Mouse (Mus musculus) left cerebral cortex, adult 8-10 months (tissue): ENCODE results near the gene Ms4a2. TPM values are rescaled to one million over a fixed set of nuclear protein-coding genes. Genes with fewer than 3 reads are reported as not detected.

Experiments
- DNase-seq, 2 experiments: peaks; one replicate each; pipeline ENCODE4 v3.0.0; 2022; ENCODE audit warnings: low spot score in 2 of 2
- total RNA-seq, 4 experiments: library from RNA; stranded (reverse); gene quantifications; 2 replicates each; pipeline ENCODE4 v1.2.4; 2022

Gene Ms4a2
- total RNA-seq, 4 experiments from 2014 or later = 0.40 TPM; not detected in 3

- DNase-seq = no peak
These were observed 33.5 kb downstream of the Ms4a2 start for GRCm38 (mm10) chr19:11589891-11590449.

- DNase-seq = no peak
These were observed 34.3 kb downstream of the Ms4a2 start for GRCm38 (mm10) chr19:11589205-11589604.

- no peak for DNase-seq
These were observed 48.6 kb downstream of the Ms4a2 start for GRCm38 (mm10) chr19:11574965-11575364.

Other genes with a start within 250 kb of the Ms4a2 start
- gene Ms4a4a, start 248.2 kb downstream of the Ms4a2 start, total RNA-seq = 1 to 10 TPM in 1 of 4 experiments, under 1 TPM in 1, not detected in 2; 0.68 to 1.6 TPM
- under 1 TPM in 1 of 4 experiments, not detected in 3; 0.53 TPM for gene Ms4a4c, start 218.9 kb downstream of the Ms4a2 start, total RNA-seq
- gene Ms4a4b, start 180.2 kb downstream of the Ms4a2 start, total RNA-seq = 1 to 10 TPM in 1 of 4 experiments, not detected in 3; 1.4 TPM
- 1 to 10 TPM in 3 of 4 experiments, under 1 TPM in 1; 0.78 to 2.2 (median 1.3) TPM for gene Ms4a6c, start 154.4 kb downstream of the Ms4a2 start, total RNA-seq
- 1 to 10 TPM in 1 of 4 experiments, under 1 TPM in 3; 0.28 to 1.3 (median 0.65) TPM for gene Gm8369, start 137.8 kb downstream of the Ms4a2 start, total RNA-seq
- gene Ms4a6b, start 107.2 kb downstream of the Ms4a2 start, total RNA-seq = 1 to 10 TPM in 2 of 4 experiments, under 1 TPM in 2; 0.57 to 3.3 (median 1.3) TPM
- not detected for gene Ms4a4d, start 86.9 kb downstream of the Ms4a2 start, total RNA-seq
- gene Ms4a6d, start 18.9 kb downstream of the Ms4a2 start, total RNA-seq = 1 to 10 TPM in 3 of 4 experiments, under 1 TPM in 1; 0.98 to 2.5 (median 2.3) TPM
- gene Ms4a3, start 17.1 kb upstream of the Ms4a2 start, total RNA-seq = not detected
- gene Oosp2, start 36.8 kb upstream of the Ms4a2 start, total RNA-seq = not detected
- not detected for gene Oosp1, start 67.4 kb upstream of the Ms4a2 start, total RNA-seq
- not detected for gene Oosp3, start 73.3 kb upstream of the Ms4a2 start, total RNA-seq
- not detected for gene Gif, start 123.8 kb upstream of the Ms4a2 start, total RNA-seq
- gene Mrpl16, start 146.7 kb upstream of the Ms4a2 start, total RNA-seq = 10 to 100 TPM; 36.1 to 45.6 (median 42.7) TPM
- 10 to 100 TPM; 27.7 to 33.8 (median 29.7) TPM for gene Stx3, start 195.7 kb upstream of the Ms4a2 start, total RNA-seq
- not detected for gene Olfr1417, start 215.5 kb upstream of the Ms4a2 start, total RNA-seq
- gene Olfr1418, start 237.3 kb upstream of the Ms4a2 start, total RNA-seq = not detected